Mouse (Mus musculus) forebrain, embryonic 13.5 days (tissue): Measurements from ENCODE around the gene Syt13. TPM values are rescaled to one million over a fixed set of nuclear protein-coding genes. Genes with fewer than 3 reads are reported as not detected.
A peak's percentile ranks its signal among the peaks of the same experiment; 100 is the strongest.

Experiments used
- ATAC-seq: fragments of 200-750 bp; cut with Nextera tagmentation; 2 replicates; pipeline ENCODE4 v1.8.0; 2017
- H3K27ac ChIP-seq: fragments of 300-500 bp; sonication (generic); 2 replicates; pipeline ENCODE4 v1.5.1; 2015; ENCODE audit warnings: inconsistent platforms, mild to moderate bottlenecking, moderate library complexity
- H3K27me3 ChIP-seq: fragments of 300-500 bp; sonication (generic); 2 replicates; pipeline ENCODE4 v1.6.1; 2015; ENCODE audit warnings: mild to moderate bottlenecking, inconsistent platforms
- H3K36me3 ChIP-seq: fragments of 300-500 bp; sonication (generic); 2 replicates; pipeline ENCODE4 v1.6.1; 2015; ENCODE audit warnings: mild to moderate bottlenecking, inconsistent platforms; ENCODE audit not compliant: poor library complexity, severe bottlenecking
- H3K4me1 ChIP-seq: fragments of 300-500 bp; sonication (generic); 2 replicates; pipeline ENCODE4 v1.6.1; 2015; ENCODE audit warnings: inconsistent platforms
- H3K4me2 ChIP-seq: fragments of 300-500 bp; sonication (generic); 2 replicates; pipeline ENCODE4 v1.6.1; 2015; ENCODE audit warnings: inconsistent platforms, mild to moderate bottlenecking, moderate library complexity
- H3K4me3 ChIP-seq: fragments of 300-500 bp; sonication (generic); 2 replicates; pipeline ENCODE4 v1.5.1; 2015; ENCODE audit warnings: mild to moderate bottlenecking, inconsistent platforms
- H3K9ac ChIP-seq: fragments of 300-500 bp; sonication (generic); 2 replicates; pipeline ENCODE4 v1.6.1; 2015; ENCODE audit warnings: mild to moderate bottlenecking, inconsistent platforms
- H3K9me3 ChIP-seq: fragments of 300-500 bp; sonication (generic); replicated peaks from 2 replicates; pipeline ENCODE4 v1.6.1; 2016; ENCODE audit warnings: inconsistent platforms
- WGBS: fragments of 180-500 bp; shearing (Covaris S2); methylation state at CpG from one replicate; pipeline ENCODE4 v1.1.7; 2015; 5-methylcytosine and 5-hydroxymethylcytosine counted together
- polyA plus RNA-seq: library from polyadenylated mRNA; unstranded; fragments of >200 nt; fragmentation: Nextera tagmentation; extraction: Ambion mirVana; gene quantifications from 2 replicates; pipeline ENCODE4 v1.2.1, GENCODE M21; 2015

Gene Syt13
- 18.5 and 37.1 TPM in 2 replicates for polyA plus RNA-seq

DNA sequence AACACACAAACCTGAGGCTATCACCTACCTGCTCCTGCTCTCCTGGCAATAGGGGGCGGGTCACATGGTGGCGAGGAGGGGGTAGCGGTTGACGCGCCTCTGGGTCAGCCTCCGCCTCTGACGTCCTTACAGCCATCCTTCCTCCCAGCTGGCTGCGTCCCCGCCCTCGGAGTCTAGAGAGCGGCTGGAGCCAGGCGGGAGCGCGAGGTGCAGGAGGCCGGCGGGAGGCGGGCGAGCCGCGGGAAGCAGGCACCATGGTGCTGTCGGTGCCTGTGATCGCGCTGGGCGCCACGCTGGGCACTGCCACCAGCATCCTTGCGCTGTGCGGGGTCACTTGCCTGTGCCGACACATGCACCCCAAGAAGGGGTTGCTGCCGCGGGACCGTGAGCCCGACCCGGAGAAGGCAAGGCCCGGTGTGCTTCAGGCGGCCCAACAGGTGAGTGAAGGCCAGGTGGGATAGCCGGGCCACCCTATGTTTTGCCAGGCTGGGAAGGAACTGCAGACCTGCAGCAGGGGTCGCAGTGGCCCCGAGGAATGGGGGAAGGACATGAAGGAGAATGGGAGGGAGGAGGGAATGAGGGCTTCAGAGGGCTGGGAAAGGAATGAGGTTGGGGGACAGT lies at the start of gene Syt13:
Syt13 (plus strand) TSS at position 166 of the 621 bp plus-strand sequence.
- peak within 1 kb of the TSS; percentile 74 for H3K9ac ChIP-seq
- H3K4me1 ChIP-seq: peaks cover 58% of the 10 kb centered on the region
- peak within 1 kb of the TSS; percentile 74 for H3K4me2 ChIP-seq
- WGBS: under 1% methylated on average over 38 of the region's 38 CpGs
- peaks cover 26% of the 10 kb centered on the region for H3K27me3 ChIP-seq
- peak; percentile 64 for ATAC-seq
- H3K27ac ChIP-seq: peak within 1 kb of the TSS; percentile 33; the same call in 1 of the 2 replicates
- no peaks in the 10 kb centered on the region for H3K9me3 ChIP-seq
- peak within 1 kb of the TSS; percentile 38 for H3K4me3 ChIP-seq
- H3K36me3 ChIP-seq: no peaks in the 10 kb centered on the region

DNA sequence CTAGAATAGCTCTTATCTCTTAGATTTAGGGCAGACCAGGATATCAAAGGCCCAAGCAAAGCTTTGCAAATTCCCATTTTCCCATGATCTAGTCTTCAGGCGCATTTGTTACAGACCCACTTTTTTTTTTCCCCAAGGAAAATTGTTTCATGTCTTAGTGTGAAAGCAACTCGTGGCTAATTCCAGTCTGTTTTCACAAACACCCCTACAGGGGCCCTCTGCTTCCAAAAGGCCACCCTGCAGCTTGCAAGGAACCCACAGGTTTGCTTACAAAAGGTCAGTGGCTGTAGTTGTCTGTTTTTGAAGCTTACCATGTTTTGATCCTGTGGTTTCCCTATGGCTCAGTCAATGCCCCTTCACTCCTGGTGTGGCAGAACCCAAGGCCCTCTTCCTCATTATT lies 48.3 kb upstream of the Syt13 start:
- no peak overlapping the region for H3K4me2 ChIP-seq
- H3K9me3 ChIP-seq: peaks cover 7% of the 10 kb centered on the region; the same call in 1 of the 2 replicates
- H3K9ac ChIP-seq: no peak overlapping the region
- H3K36me3 ChIP-seq: no peaks in the 10 kb centered on the region
- no peaks in the 10 kb centered on the region for H3K27me3 ChIP-seq
- ATAC-seq: 0 out of 2 replicates have a peak, but pooled peaks have one; percentile 10
- peaks cover 7% of the 10 kb centered on the region; the same call in 1 of the 2 replicates for H3K4me1 ChIP-seq
- 14% methylated on average over 2 of the region's 2 CpGs for WGBS
- no peak overlapping the region for H3K4me3 ChIP-seq
- H3K27ac ChIP-seq: no peak overlapping the region

DNA sequence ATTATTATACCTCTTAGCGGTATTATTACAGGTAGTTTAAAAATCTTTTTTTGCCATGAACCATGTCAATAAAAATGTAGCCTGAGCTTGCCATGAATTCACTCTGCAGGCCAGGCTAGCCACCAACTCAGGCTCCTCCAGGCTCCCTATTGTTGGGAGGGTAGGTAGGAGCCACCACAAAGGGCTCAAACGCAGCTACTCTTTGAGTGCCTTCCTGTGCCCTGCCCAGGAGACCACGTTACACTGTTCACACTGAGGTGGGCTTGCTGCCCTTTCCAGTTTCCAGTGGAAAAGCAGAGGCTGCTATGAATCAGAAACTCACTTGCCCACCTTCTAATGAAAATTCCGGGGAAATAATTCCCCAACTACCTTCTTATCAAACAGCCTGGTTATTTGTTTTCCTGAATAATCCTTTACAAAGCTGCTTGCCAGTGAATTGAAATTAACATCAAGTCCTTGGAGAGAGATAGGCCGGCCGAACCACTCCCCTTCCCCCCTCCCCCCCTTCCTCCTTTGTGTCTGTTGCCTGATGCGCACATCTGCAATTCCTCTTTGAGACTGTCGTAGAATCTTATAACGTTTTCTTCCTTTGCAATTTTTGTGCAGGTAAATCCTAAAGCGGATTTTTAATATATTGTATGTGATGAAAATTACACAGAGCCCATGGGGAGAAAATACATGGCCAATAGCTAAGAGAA lies 44.6 kb upstream of the Syt13 start:
- 10% methylated on average over 10 of the region's 10 CpGs for WGBS
- H3K27ac ChIP-seq: peak overlapping the region; percentile 60
- H3K27me3 ChIP-seq: no peaks in the 10 kb centered on the region
- ATAC-seq: no peak
- H3K4me3 ChIP-seq: no peak overlapping the region
- H3K4me2 ChIP-seq: no peak overlapping the region
- no peaks in the 10 kb centered on the region for H3K9me3 ChIP-seq
- no peak overlapping the region for H3K9ac ChIP-seq
- peaks cover 7% of the 10 kb centered on the region; the same call in 1 of the 2 replicates for H3K4me1 ChIP-seq
- no peaks in the 10 kb centered on the region for H3K36me3 ChIP-seq

DNA sequence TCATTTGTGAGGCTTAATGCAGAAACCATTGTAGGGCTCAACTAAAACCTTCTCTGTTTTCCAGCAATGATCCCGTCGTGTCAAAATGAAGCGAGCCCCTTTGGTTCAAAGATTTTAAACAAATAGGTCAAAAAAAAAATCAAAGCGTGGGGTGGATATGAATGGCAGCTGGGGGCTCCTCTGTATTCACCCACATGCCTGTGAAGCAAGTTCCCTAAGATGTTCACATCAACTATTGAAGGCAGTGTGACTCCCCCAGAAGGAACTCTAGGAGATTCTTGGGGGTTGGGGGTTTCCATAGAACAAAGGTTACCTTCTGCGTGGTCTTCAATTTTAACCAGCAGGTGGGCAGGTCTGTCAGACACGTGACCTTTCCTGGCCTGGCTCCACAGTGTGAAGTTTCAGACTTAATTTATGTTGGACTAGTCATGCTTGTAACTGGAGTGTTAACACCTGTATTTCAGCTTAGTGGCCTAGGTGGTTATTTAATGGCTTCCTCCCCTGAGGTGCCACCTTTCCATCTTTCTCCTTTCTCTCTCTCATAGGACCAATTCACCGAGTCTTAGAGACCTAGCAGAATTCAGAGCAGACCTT lies 43.7 kb upstream of the Syt13 start:
- Histone ChIP-seq H3K9me3 (no peaks in the 10 kb centered on the region), H3K27me3 (no peaks in the 10 kb centered on the region), H3K27ac (no peak overlapping the region), H3K4me3 (no peak overlapping the region), H3K4me1 (peaks cover 7% of the 10 kb centered on the region; the same call in 1 of the 2 replicates), H3K4me2 (no peak overlapping the region), H3K9ac (no peak overlapping the region), H3K36me3 (no peaks in the 10 kb centered on the region)
- WGBS: 6% methylated on average over 7 of the region's 7 CpGs
- no peak for ATAC-seq

DNA sequence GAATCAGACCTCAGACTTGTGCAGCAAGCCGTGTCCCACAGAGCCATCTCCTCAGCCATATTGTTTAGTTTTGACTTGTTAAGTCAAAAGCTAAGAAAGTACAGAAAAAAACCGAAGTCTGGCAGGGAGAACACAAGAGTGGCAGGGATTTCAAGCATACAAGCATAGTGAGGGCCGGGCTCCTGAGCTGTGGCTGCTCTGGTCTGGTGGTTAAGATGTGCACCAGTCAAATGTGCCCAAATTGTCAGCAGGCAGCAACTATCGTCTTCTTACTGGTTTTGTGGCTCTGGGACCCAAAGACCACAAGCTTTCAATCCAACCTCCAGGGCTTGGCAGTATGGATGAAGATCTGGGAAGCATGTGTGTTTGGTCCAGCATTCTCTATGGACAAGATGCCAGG lies 42.2 kb upstream of the Syt13 start:
- Histone ChIP-seq H3K4me3 (no peak overlapping the region), H3K36me3 (no peaks in the 10 kb centered on the region), H3K4me1 (peaks cover 7% of the 10 kb centered on the region; the same call in 1 of the 2 replicates), H3K27me3 (no peaks in the 10 kb centered on the region), H3K27ac (no peak overlapping the region), H3K9me3 (no peaks in the 10 kb centered on the region), H3K4me2 (no peak overlapping the region), H3K9ac (no peak overlapping the region)
- 95% methylated on average over 4 of the region's 4 CpGs for WGBS
- ATAC-seq: no peak

DNA sequence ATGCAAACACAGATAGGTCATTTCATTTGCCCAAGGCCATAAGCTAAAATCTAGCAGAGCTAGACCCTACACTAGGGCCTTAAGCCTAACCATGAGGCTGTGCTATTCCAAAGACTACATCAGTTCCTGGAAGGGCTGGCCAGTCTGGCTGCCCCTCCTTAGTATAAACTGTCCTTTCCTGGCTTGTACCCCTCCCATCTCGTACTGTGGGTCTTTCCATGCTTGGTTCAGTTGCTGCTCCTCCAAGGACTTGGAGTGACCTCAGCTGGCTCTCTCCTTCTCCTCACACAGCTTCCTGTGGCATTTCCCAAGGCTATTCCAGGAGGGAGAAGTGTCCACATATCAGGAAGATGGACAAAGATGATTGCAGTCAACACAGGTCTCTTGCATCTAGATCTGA lies 40.3 kb upstream of the Syt13 start:
- H3K9me3 ChIP-seq: no peaks in the 10 kb centered on the region
- H3K4me2 ChIP-seq: no peak overlapping the region
- H3K4me3 ChIP-seq: no peak overlapping the region
- no peak for ATAC-seq
- WGBS: 65% methylated on average over 1 of the region's 1 CpGs
- H3K4me1 ChIP-seq: peaks cover 7% of the 10 kb centered on the region; the same call in 1 of the 2 replicates
- H3K9ac ChIP-seq: no peak overlapping the region
- H3K27me3 ChIP-seq: no peaks in the 10 kb centered on the region
- H3K27ac ChIP-seq: no peak overlapping the region
- H3K36me3 ChIP-seq: no peaks in the 10 kb centered on the region

DNA sequence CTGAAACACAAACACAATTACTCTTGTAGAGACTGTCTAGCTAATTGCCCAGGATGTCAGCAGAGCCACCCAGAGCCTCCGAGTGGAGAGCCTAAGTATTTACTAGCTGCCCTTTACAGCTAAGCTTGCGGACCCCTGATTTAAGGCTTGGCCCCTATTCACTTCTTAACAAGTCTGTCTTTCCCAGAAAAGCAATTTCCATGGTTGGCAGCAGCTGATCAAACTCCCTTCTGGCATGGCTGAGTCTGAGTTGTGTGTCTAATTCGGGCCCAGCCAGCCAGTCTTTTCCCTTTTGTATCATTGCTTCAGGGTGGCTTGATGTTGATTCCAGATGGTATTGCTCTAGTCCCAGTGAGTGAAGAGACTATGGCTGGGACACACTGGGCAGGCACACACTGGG lies 37.4 kb upstream of the Syt13 start:
- Histone ChIP-seq H3K4me1 (0 out of 2 replicates have a peak, but pooled peaks cover under 1% of the 10 kb centered on the region), H3K36me3 (no peaks in the 10 kb centered on the region), H3K4me2 (no peak overlapping the region), H3K9me3 (no peaks in the 10 kb centered on the region), H3K27me3 (no peaks in the 10 kb centered on the region), H3K9ac (no peak overlapping the region), H3K4me3 (no peak overlapping the region), H3K27ac (no peak overlapping the region)
- no peak for ATAC-seq
- 59% methylated on average over 3 of the region's 3 CpGs for WGBS

DNA sequence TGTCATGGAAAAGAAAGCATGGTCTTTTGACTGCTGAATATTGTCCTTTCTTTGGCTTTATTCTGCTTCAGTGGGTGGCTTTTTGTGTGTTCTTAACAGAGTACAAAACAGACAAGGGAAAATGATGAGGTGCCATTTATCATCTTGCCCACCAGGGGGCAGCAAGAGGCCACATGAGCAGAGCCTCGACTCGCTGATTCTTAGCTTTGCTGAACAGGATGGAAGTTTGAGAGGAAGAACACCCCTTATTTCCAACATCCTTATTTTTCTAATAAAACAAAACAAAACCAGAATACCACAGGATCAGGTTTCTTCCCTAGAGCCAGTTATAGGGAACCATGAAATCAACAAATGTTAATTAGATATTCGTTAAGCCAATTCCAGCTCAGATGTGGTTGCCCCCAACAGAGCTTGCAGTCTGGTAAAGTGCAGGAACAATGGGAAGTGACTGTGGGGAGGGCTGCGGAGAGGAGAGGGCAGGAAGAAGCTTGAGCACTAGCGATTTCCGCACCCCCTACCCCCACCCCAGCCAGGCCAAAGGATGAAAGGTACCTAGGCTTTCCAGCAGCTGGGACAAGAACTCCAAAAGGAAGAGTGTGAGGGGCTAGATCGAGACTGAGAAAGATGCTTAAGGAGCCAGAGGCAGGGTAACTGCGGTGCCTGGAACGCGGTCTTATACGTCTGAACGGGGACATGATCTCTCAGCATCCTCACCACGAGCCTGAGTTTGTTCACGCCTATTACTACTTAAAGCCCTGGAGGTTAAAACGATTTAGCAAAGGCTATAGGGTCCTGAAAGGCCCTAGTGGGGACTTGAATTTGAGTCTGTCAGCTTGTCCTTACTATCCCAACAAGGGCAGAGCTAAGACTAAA lies 31.6 kb upstream of the Syt13 start:
- Histone ChIP-seq H3K36me3 (no peaks in the 10 kb centered on the region), H3K4me1 (peaks cover 14% of the 10 kb centered on the region; the same call in 1 of the 2 replicates), H3K27me3 (no peaks in the 10 kb centered on the region), H3K9ac (no peak overlapping the region), H3K9me3 (no peaks in the 10 kb centered on the region), H3K4me3 (no peak overlapping the region), H3K27ac (no peak overlapping the region), H3K4me2 (peak overlapping the region; percentile 33)
- peak; percentile 79 for ATAC-seq
- 3% methylated on average over 15 of the region's 15 CpGs for WGBS

DNA sequence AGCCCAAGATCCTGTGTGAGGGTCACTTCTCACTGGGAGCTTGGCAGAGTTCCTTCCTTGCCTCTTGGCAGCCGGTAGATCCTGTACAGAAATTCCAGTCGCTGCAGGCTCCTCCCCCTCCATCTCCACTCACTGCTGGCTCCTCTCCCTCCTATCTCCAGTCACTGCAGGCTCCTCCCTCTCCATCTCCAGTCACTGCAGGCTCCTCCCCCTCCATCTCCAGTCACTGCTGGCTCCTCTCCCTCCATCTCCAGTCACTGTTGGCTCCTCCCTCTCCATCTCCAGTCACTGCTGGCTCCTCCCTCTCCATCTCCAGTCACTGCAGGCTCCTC lies 31.0 kb upstream of the Syt13 start:
- Histone ChIP-seq H3K9ac (no peak overlapping the region), H3K4me2 (no peak overlapping the region; the same call in 1 of the 2 replicates), H3K4me1 (peaks cover 14% of the 10 kb centered on the region; the same call in 1 of the 2 replicates), H3K27me3 (no peaks in the 10 kb centered on the region), H3K4me3 (no peak overlapping the region), H3K36me3 (no peaks in the 10 kb centered on the region), H3K27ac (no peak overlapping the region), H3K9me3 (no peaks in the 10 kb centered on the region)
- no peak for ATAC-seq
- 0% methylated on average over 2 of the region's 2 CpGs for WGBS

DNA sequence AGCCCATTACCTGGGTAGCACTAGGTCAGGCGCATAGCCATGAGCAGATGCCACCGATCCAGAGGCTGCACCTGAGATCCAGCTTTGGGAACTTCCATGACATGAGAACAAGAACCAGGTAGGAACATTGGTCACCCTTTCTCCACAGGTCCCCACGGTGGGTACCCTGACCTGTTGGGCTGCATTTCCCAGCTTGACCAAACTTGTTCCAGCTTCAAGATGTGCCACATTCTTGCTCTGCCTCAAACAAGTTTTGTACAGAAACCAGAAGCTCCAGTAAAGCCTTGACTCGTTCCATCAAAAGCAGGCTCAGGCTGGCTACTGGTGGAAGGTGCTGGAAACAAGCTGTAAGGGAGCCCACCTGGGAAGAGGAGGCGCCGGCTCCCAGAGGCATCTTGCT lies 29.9 kb upstream of the Syt13 start:
- WGBS: 93% methylated on average over 6 of the region's 6 CpGs
- H3K4me1 ChIP-seq: peaks cover 14% of the 10 kb centered on the region; the same call in 1 of the 2 replicates
- H3K27me3 ChIP-seq: no peaks in the 10 kb centered on the region
- no peak overlapping the region for H3K4me2 ChIP-seq
- ATAC-seq: no peak
- no peak overlapping the region for H3K4me3 ChIP-seq
- H3K9me3 ChIP-seq: no peaks in the 10 kb centered on the region
- H3K27ac ChIP-seq: no peak overlapping the region
- H3K36me3 ChIP-seq: no peaks in the 10 kb centered on the region
- H3K9ac ChIP-seq: no peak overlapping the region

DNA sequence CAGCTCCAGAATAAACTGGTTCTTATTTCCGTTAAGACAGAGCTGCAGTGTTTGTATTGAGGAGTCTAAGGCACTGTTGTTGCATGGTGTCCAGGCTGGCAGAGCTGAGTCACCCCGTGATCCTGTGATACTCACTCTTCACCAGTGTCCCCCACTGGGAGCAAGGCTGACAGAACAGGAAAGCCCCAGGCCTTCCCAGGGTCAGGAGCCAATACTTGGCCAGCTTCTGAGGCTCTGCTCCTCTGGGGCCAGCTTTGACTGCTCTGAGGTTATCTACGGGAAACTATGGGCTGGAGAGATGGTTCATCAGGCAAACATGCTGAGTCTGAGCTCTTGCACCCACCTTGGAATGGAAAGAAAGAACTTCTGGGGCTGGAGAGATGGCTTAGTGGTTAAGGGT lies 28.0 kb upstream of the Syt13 start:
- Histone ChIP-seq H3K4me1 (peaks cover 14% of the 10 kb centered on the region; the same call in 1 of the 2 replicates), H3K4me2 (no peak overlapping the region), H3K9me3 (no peaks in the 10 kb centered on the region), H3K9ac (no peak overlapping the region), H3K4me3 (no peak overlapping the region), H3K36me3 (no peaks in the 10 kb centered on the region), H3K27me3 (no peaks in the 10 kb centered on the region), H3K27ac (no peak overlapping the region)
- 81% methylated on average over 3 of the region's 3 CpGs for WGBS
- ATAC-seq: no peak
